Mouse (Mus musculus) liver, postnatal 0 days (tissue): ENCODE data around the gene Pnma1.

Experiments
- CTCF ChIP-seq: sonication (generic); IDR thresholded peaks from 2 replicates; pipeline ENCODE4 v1.5.1; 2016; ENCODE audit warnings: antibody characterized with exemption, low read depth
- EP300 ChIP-seq: IDR thresholded peaks from 2 replicates; pipeline ENCODE4 v1.6.1; 2016; ENCODE audit warnings: antibody characterized with exemption, low read depth, mild to moderate bottlenecking

- TF ChIP-seq CTCF, result no peak
- TF ChIP-seq EP300, result no peak
These were observed 38.2 kb upstream of the Pnma1 start for GRCm38 (mm10) chr12:84186536-84186935.
